In genomic region chr12:111713004-111713651, GRCm38 (mm10) we compare ENCODE assay signal across 8 mouse cellular contexts. TPM values are rescaled to one million over a fixed set of nuclear protein-coding genes. Genes with fewer than 3 reads are reported as not detected.
A peak's percentile ranks its signal among the peaks of the same experiment; 100 is the strongest.
DNase-seq lines count a peak whose midpoint lies in the region; ATAC-seq lines count a peak whose summit lies in the region.

Gene Bag5, minus strand, starts transcription at chr12:111713257.
Gene Apopt1, plus strand, starts transcription at chr12:111713261.

- H3K9ac ChIP-seq in embryonic facial prominence, embryonic 12.5 days: peak within 1 kb of the TSS; percentile 98
- H3K9ac ChIP-seq in limb, embryonic 12.5 days (replicated peaks): peak within 1 kb of the TSS; percentile 95
- H3K9ac ChIP-seq in midbrain, embryonic 14.5 days (replicated peaks; ENCODE audit: low read length): peak within 1 kb of the TSS; percentile 93

- H3K9me3 ChIP-seq in embryonic facial prominence, embryonic 12.5 days: no peaks in the 10 kb centered on the region
- H3K9me3 ChIP-seq in limb, embryonic 12.5 days: no peaks in the 10 kb centered on the region
- H3K9me3 ChIP-seq in midbrain, embryonic 14.5 days (ENCODE audit: control insufficient read depth, low read length): no peaks in the 10 kb centered on the region

- H3K4me3 ChIP-seq in embryonic facial prominence, embryonic 12.5 days: peak within 1 kb of the TSS; percentile 98
- H3K4me3 ChIP-seq in limb, embryonic 12.5 days (replicated peaks): peak within 1 kb of the TSS; percentile 100
- peak within 1 kb of the TSS; percentile 98 for H3K4me3 ChIP-seq in midbrain, embryonic 14.5 days (replicated peaks; ENCODE audit: low read depth, low read length)

- H3K27me3 ChIP-seq in embryonic facial prominence, embryonic 12.5 days: no peaks in the 10 kb centered on the region
- H3K27me3 ChIP-seq in limb, embryonic 12.5 days: no peaks in the 10 kb centered on the region
- no peaks in the 10 kb centered on the region for H3K27me3 ChIP-seq in midbrain, embryonic 14.5 days (ENCODE audit: control insufficient read depth, insufficient read depth, low read length)

- peaks cover 35% of the 10 kb centered on the region for H3K36me3 ChIP-seq in embryonic facial prominence, embryonic 12.5 days
- peaks cover 47% of the 10 kb centered on the region for H3K36me3 ChIP-seq in limb, embryonic 12.5 days
- H3K36me3 ChIP-seq in midbrain, embryonic 14.5 days (ENCODE audit: control insufficient read depth, insufficient read depth, low read length): peaks cover 28% of the 10 kb centered on the region

- H3K27ac ChIP-seq in embryonic facial prominence, embryonic 12.5 days: peak within 1 kb of the TSS; percentile 87
- peak within 1 kb of the TSS; percentile 81 for H3K27ac ChIP-seq in limb, embryonic 12.5 days
- H3K27ac ChIP-seq in midbrain, embryonic 14.5 days (replicated peaks; ENCODE audit: low read depth, low read length): peak within 1 kb of the TSS; percentile 83

- peak within 1 kb of the TSS; percentile 87 for H3K4me2 ChIP-seq in embryonic facial prominence, embryonic 12.5 days (replicated peaks)
- H3K4me2 ChIP-seq in limb, embryonic 12.5 days: peak within 1 kb of the TSS; percentile 84
- H3K4me2 ChIP-seq in midbrain, embryonic 14.5 days (ENCODE audit: low read length): peak within 1 kb of the TSS; percentile 87

- peak; percentile 74 for DNase-seq in 3T3-L1 (ENCODE audit: low read depth, low spot score)
- DNase-seq in adrenal gland, postnatal 36 days: peak; percentile 94 to 95
- DNase-seq in heart, adult 11 months: peak; percentile 99
- DNase-seq in kidney, adult 11 months: peak; percentile 88
- DNase-seq in midbrain, embryonic 14.5 days: peak; percentile 98
- DNase-seq in spleen, adult 12 weeks (ENCODE audit: low spot score): peak; percentile 82

- peaks cover 19% of the 10 kb centered on the region for H3K4me1 ChIP-seq in embryonic facial prominence, embryonic 12.5 days
- H3K4me1 ChIP-seq in limb, embryonic 12.5 days (replicated peaks): peaks cover 20% of the 10 kb centered on the region
- peaks cover 15% of the 10 kb centered on the region for H3K4me1 ChIP-seq in midbrain, embryonic 14.5 days (ENCODE audit: control insufficient read depth, insufficient read depth, low read length)

- WGBS in embryonic facial prominence, embryonic 12.5 days: under 1% methylated on average over 86 of the region's 86 CpGs
- WGBS in limb, embryonic 12.5 days: under 1% methylated on average over 85 of the region's 86 CpGs
- WGBS in midbrain, embryonic 14.5 days: under 1% methylated on average over 85 of the region's 86 CpGs

- peak; percentile 90 for ATAC-seq in embryonic facial prominence, embryonic 12.5 days (ENCODE audit: insufficient number of reproducible peaks, insufficient read depth, low FRiP score, low TSS enrichment)
- ATAC-seq in limb, embryonic 12.5 days (ENCODE audit: insufficient number of reproducible peaks, insufficient read depth, low FRiP score, low TSS enrichment, low read depth): peak; percentile 84
- ATAC-seq in midbrain, embryonic 14.5 days (ENCODE audit: low FRiP score, low TSS enrichment): peak; percentile 95

RNA-seq across cellular contexts. Expression of gene Bag5, which starts in this region (rescaled TPM):
- 10 to 100 TPM; 37.2 to 39.8 TPM for total RNA-seq in adrenal gland, postnatal 36 days (2021)
- 59.7 and 61.3 TPM in 2 replicates for polyA plus RNA-seq in embryonic facial prominence, embryonic 12.5 days (2016; fragmentation: Nextera tagmentation; extraction: Ambion mirVana)
- 60.5 and 60.9 TPM in 2 replicates for polyA plus RNA-seq in limb, embryonic 12.5 days (2016; fragmentation: Nextera tagmentation; extraction: Ambion mirVana)
- polyA plus RNA-seq in midbrain, embryonic 14.5 days (2014; fragmentation: Nextera tagmentation; extraction: Ambion mirVana): 67.3 and 72.9 TPM in 2 replicates

RNA-seq across cellular contexts. Expression of gene Apopt1, which starts in this region (rescaled TPM):
- total RNA-seq in adrenal gland, postnatal 36 days (2021): 10 to 100 TPM; 58.8 to 76.2 TPM
- 53.0 and 59.7 TPM in 2 replicates for polyA plus RNA-seq in embryonic facial prominence, embryonic 12.5 days (2016; fragmentation: Nextera tagmentation; extraction: Ambion mirVana)
- 59.3 and 63.8 TPM in 2 replicates for polyA plus RNA-seq in limb, embryonic 12.5 days (2016; fragmentation: Nextera tagmentation; extraction: Ambion mirVana)
- polyA plus RNA-seq in midbrain, embryonic 14.5 days (2014; fragmentation: Nextera tagmentation; extraction: Ambion mirVana): 57.6 and 66.0 TPM in 2 replicates

Comparison
In these comparisons a context has a peak if more than half of its experiments do, and no peak if none do; other contexts are left out.
1. Peak in every context shown above with its lines: DNase-seq, ATAC-seq, H3K4me3 ChIP-seq and H3K27ac ChIP-seq.